ENCODE assay signal across 11 mouse cellular contexts in the genomic region with DNA sequence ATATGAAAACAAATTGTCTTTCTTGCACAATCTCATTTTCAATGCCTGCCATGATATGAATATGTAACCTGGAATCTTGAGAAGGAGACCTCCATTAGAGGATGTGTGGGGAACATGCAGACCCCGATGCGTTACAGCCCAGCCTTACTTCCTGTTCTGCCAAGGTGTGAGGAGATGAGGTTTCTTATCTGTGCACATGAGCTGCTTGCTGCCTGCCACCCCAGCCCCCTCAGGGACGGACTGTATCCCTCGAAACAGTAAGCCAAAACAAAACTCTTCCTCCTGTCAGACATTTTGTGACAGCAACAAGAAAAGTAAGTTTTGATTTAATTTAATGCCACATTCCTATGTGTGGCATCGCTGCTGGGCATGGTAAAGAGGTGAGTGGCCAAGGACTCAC.
"Had no signal": no experiment of that assay in that cellular context is flagged by ENCODE, and none has a peak within 500 bp of the region (broad histone marks: within the 10 kb centered on the region; RNA-seq: fewer than 3 reads in every experiment).

No protein-coding gene starts in this region.

- DNase-seq: liver, postnatal 0 days; lung, adult 2 months; lung, postnatal 14 days; lung, postnatal 36 days; midbrain, embryonic 14.5 days; right cerebral cortex, postnatal 14 days; thymus, adult 2 months; thymus, postnatal 25 days; thymus, postnatal 4 days had no signal

- ATAC-seq: lung, postnatal 0 days; midbrain, embryonic 16.5 days had no signal
